Mouse (Mus musculus): ENCODE measurements around the gene Shisal1. TPM values are rescaled to one million over a fixed set of nuclear protein-coding genes. Genes with fewer than 3 reads are reported as not detected.
A peak's percentile ranks its signal among the peaks of the same experiment; 100 is the strongest.

Shisal1 gene
- 1.5 and 2.1 TPM in 2 replicates for polyA plus RNA-seq (2014; fragmentation: Nextera tagmentation; extraction: Ambion mirVana)

GRCm38 (mm10) chr15:84446997-84447396 lies at the start of gene Shisal1:
Gene Shisal1 (minus strand): TSS chr15:84447097.
- Histone ChIP-seq H3K36me3 (ENCODE audit: control insufficient read depth, insufficient read depth, low read length) (no peaks in the 10 kb centered on the region), H3K9me3 (ENCODE audit: control insufficient read depth, low read length) (no peaks in the 10 kb centered on the region), H3K9ac (ENCODE audit: low read depth, low read length) (peak within 1 kb of the TSS; percentile 68), H3K4me2 (replicated peaks; ENCODE audit: low read depth, low read length) (peak within 1 kb of the TSS; percentile 99), H3K27ac (ENCODE audit: low read depth, low read length) (no peak within 1 kb of the TSS), H3K4me3 (ENCODE audit: low read length) (peak within 1 kb of the TSS; percentile 55), H3K4me1 (ENCODE audit: control insufficient read depth, insufficient read depth, low read length) (peaks cover 29% of the 10 kb centered on the region), H3K27me3 (ENCODE audit: control insufficient read depth, insufficient read depth, low read length) (peaks cover 19% of the 10 kb centered on the region)
- ATAC-seq (ENCODE audit: low FRiP score, low TSS enrichment): no peak
- 19% methylated on average over 9 of the region's 9 CpGs for WGBS

GRCm38 (mm10) chr15:84490486-84490885 lies 43.6 kb upstream of the Shisal1 start:
- no peak overlapping the region for H3K4me2 ChIP-seq (replicated peaks; ENCODE audit: low read depth, low read length)
- 40% methylated on average over 7 of the region's 7 CpGs for WGBS
- no peak for ATAC-seq (ENCODE audit: low FRiP score, low TSS enrichment)
- H3K36me3 ChIP-seq (ENCODE audit: control insufficient read depth, insufficient read depth, low read length): no peaks in the 10 kb centered on the region
- H3K9ac ChIP-seq (ENCODE audit: low read depth, low read length): no peak overlapping the region
- no peak overlapping the region for H3K4me3 ChIP-seq (ENCODE audit: low read length)
- H3K27me3 ChIP-seq (ENCODE audit: control insufficient read depth, insufficient read depth, low read length): no peaks in the 10 kb centered on the region
- no peak overlapping the region for H3K27ac ChIP-seq (ENCODE audit: low read depth, low read length)
- H3K4me1 ChIP-seq (ENCODE audit: control insufficient read depth, insufficient read depth, low read length): no peaks in the 10 kb centered on the region
- peaks cover 3% of the 10 kb centered on the region; the same call in 1 of the 2 replicates for H3K9me3 ChIP-seq (ENCODE audit: control insufficient read depth, low read length)

- ATAC-seq (ENCODE audit: low FRiP score, low TSS enrichment): no peak
- H3K27ac ChIP-seq (ENCODE audit: low read depth, low read length): no peak overlapping the region
Measured at GRCm38 (mm10) chr15:84484255-84484654, 37.4 kb upstream of the Shisal1 start.

GRCm38 (mm10) chr15:84483622-84484021 lies 36.7 kb upstream of the Shisal1 start:
- H3K9ac ChIP-seq (ENCODE audit: low read depth, low read length): no peak overlapping the region
- H3K27me3 ChIP-seq (ENCODE audit: control insufficient read depth, insufficient read depth, low read length): no peaks in the 10 kb centered on the region; the same call in 1 of the 2 replicates
- no peak overlapping the region for H3K4me2 ChIP-seq (replicated peaks; ENCODE audit: low read depth, low read length)
- H3K4me1 ChIP-seq (ENCODE audit: control insufficient read depth, insufficient read depth, low read length): peaks cover 32% of the 10 kb centered on the region
- no peaks in the 10 kb centered on the region for H3K36me3 ChIP-seq (ENCODE audit: control insufficient read depth, insufficient read depth, low read length)
- H3K9me3 ChIP-seq (ENCODE audit: control insufficient read depth, low read length): peaks cover 3% of the 10 kb centered on the region; the same call in 1 of the 2 replicates
- H3K4me3 ChIP-seq (ENCODE audit: low read length): no peak overlapping the region
- WGBS: 24% methylated on average over 5 of the region's 5 CpGs
- ATAC-seq (ENCODE audit: low FRiP score, low TSS enrichment): peak; percentile 40; the same call in 1 of the 2 replicates
- no peak overlapping the region for H3K27ac ChIP-seq (ENCODE audit: low read depth, low read length)

More at GRCm38 (mm10) chr15:84484255-84484654, 37.4 kb upstream of the Shisal1 start:
- no peak overlapping the region for H3K9ac ChIP-seq (ENCODE audit: low read depth, low read length)
- 65% methylated on average over 4 of the region's 4 CpGs for WGBS
- H3K36me3 ChIP-seq (ENCODE audit: control insufficient read depth, insufficient read depth, low read length): no peaks in the 10 kb centered on the region
- peaks cover 32% of the 10 kb centered on the region for H3K4me1 ChIP-seq (ENCODE audit: control insufficient read depth, insufficient read depth, low read length)
- no peak overlapping the region for H3K4me2 ChIP-seq (replicated peaks; ENCODE audit: low read depth, low read length)
- H3K9me3 ChIP-seq (ENCODE audit: control insufficient read depth, low read length): peaks cover 3% of the 10 kb centered on the region; the same call in 1 of the 2 replicates
- no peak overlapping the region for H3K4me3 ChIP-seq (ENCODE audit: low read length)
- H3K27me3 ChIP-seq (ENCODE audit: control insufficient read depth, insufficient read depth, low read length): no peaks in the 10 kb centered on the region; the same call in 1 of the 2 replicates

GRCm38 (mm10) chr15:84481259-84481877 lies 34.5 kb upstream of the Shisal1 start:
- H3K9ac ChIP-seq (ENCODE audit: low read depth, low read length): no peak overlapping the region
- peak; percentile 56; the same call in 1 of the 2 replicates for ATAC-seq (ENCODE audit: low FRiP score, low TSS enrichment)
- 29% methylated on average over 13 of the region's 13 CpGs for WGBS
- H3K4me2 ChIP-seq (replicated peaks; ENCODE audit: low read depth, low read length): no peak overlapping the region
- H3K27me3 ChIP-seq (ENCODE audit: control insufficient read depth, insufficient read depth, low read length): no peaks in the 10 kb centered on the region; the same call in 1 of the 2 replicates
- no peak overlapping the region for H3K4me3 ChIP-seq (ENCODE audit: low read length)
- H3K9me3 ChIP-seq (ENCODE audit: control insufficient read depth, low read length): peaks cover 3% of the 10 kb centered on the region; the same call in 1 of the 2 replicates
- H3K4me1 ChIP-seq (ENCODE audit: control insufficient read depth, insufficient read depth, low read length): peaks cover 32% of the 10 kb centered on the region
- H3K36me3 ChIP-seq (ENCODE audit: control insufficient read depth, insufficient read depth, low read length): no peaks in the 10 kb centered on the region
- H3K27ac ChIP-seq (ENCODE audit: low read depth, low read length): peak overlapping the region; percentile 47; the same call in 1 of the 2 replicates

- 28% methylated on average over 8 of the region's 8 CpGs for WGBS
- ATAC-seq (ENCODE audit: low FRiP score, low TSS enrichment): no peak
- H3K9me3 ChIP-seq (ENCODE audit: control insufficient read depth, low read length): no peaks in the 10 kb centered on the region
- H3K36me3 ChIP-seq (ENCODE audit: control insufficient read depth, insufficient read depth, low read length): no peaks in the 10 kb centered on the region
- H3K4me1 ChIP-seq (ENCODE audit: control insufficient read depth, insufficient read depth, low read length): no peaks in the 10 kb centered on the region
- no peak overlapping the region for H3K9ac ChIP-seq (ENCODE audit: low read depth, low read length)
- H3K4me2 ChIP-seq (replicated peaks; ENCODE audit: low read depth, low read length): no peak overlapping the region
- no peak overlapping the region for H3K4me3 ChIP-seq (ENCODE audit: low read length)
- no peaks in the 10 kb centered on the region for H3K27me3 ChIP-seq (ENCODE audit: control insufficient read depth, insufficient read depth, low read length)
- H3K27ac ChIP-seq (ENCODE audit: low read depth, low read length): no peak overlapping the region
Measured at GRCm38 (mm10) chr15:84469391-84469790, 22.5 kb upstream of the Shisal1 start.

- Histone ChIP-seq H3K9me3 (ENCODE audit: control insufficient read depth, low read length) (no peaks in the 10 kb centered on the region), H3K27ac (ENCODE audit: low read depth, low read length) (no peak overlapping the region), H3K27me3 (ENCODE audit: control insufficient read depth, insufficient read depth, low read length) (no peaks in the 10 kb centered on the region), H3K36me3 (ENCODE audit: control insufficient read depth, insufficient read depth, low read length) (no peaks in the 10 kb centered on the region), H3K9ac (ENCODE audit: low read depth, low read length) (no peak overlapping the region), H3K4me2 (replicated peaks; ENCODE audit: low read depth, low read length) (no peak overlapping the region), H3K4me1 (ENCODE audit: control insufficient read depth, insufficient read depth, low read length) (no peaks in the 10 kb centered on the region), H3K4me3 (ENCODE audit: low read length) (no peak overlapping the region)
- WGBS: 80% methylated on average over 5 of the region's 5 CpGs
- ATAC-seq (ENCODE audit: low FRiP score, low TSS enrichment): no peak
Measured at GRCm38 (mm10) chr15:84467761-84468160, 20.9 kb upstream of the Shisal1 start.

- Histone ChIP-seq H3K27me3 (ENCODE audit: control insufficient read depth, insufficient read depth, low read length) (no peaks in the 10 kb centered on the region), H3K27ac (ENCODE audit: low read depth, low read length) (no peak overlapping the region), H3K9me3 (ENCODE audit: control insufficient read depth, low read length) (no peaks in the 10 kb centered on the region), H3K36me3 (ENCODE audit: control insufficient read depth, insufficient read depth, low read length) (no peaks in the 10 kb centered on the region), H3K9ac (ENCODE audit: low read depth, low read length) (no peak overlapping the region), H3K4me2 (replicated peaks; ENCODE audit: low read depth, low read length) (no peak overlapping the region), H3K4me3 (ENCODE audit: low read length) (no peak overlapping the region), H3K4me1 (ENCODE audit: control insufficient read depth, insufficient read depth, low read length) (no peaks in the 10 kb centered on the region)
- ATAC-seq (ENCODE audit: low FRiP score, low TSS enrichment): no peak
- 47% methylated on average over 13 of the region's 13 CpGs for WGBS
Measured at GRCm38 (mm10) chr15:84466458-84467267, 19.8 kb upstream of the Shisal1 start.

GRCm38 (mm10) chr15:84461429-84461828 lies 14.5 kb upstream of the Shisal1 start:
- no peak overlapping the region for H3K27ac ChIP-seq (ENCODE audit: low read depth, low read length)
- H3K4me3 ChIP-seq (ENCODE audit: low read length): no peak overlapping the region
- no peaks in the 10 kb centered on the region for H3K27me3 ChIP-seq (ENCODE audit: control insufficient read depth, insufficient read depth, low read length)
- no peak overlapping the region for H3K9ac ChIP-seq (ENCODE audit: low read depth, low read length)
- no peaks in the 10 kb centered on the region for H3K36me3 ChIP-seq (ENCODE audit: control insufficient read depth, insufficient read depth, low read length)
- 79% methylated on average over 2 of the region's 2 CpGs for WGBS
- ATAC-seq (ENCODE audit: low FRiP score, low TSS enrichment): no peak
- H3K4me2 ChIP-seq (replicated peaks; ENCODE audit: low read depth, low read length): no peak overlapping the region
- H3K9me3 ChIP-seq (ENCODE audit: control insufficient read depth, low read length): no peaks in the 10 kb centered on the region; the same call in 1 of the 2 replicates
- no peaks in the 10 kb centered on the region for H3K4me1 ChIP-seq (ENCODE audit: control insufficient read depth, insufficient read depth, low read length)

Data from kidney, embryonic 14.5 days (tissue).